Mouse (Mus musculus): ENCODE measurements around the gene Limk1. TPM values are rescaled to one million over a fixed set of nuclear protein-coding genes. Genes with fewer than 3 reads are reported as not detected.

Limk1 gene
- polyA plus RNA-seq, 1 experiment: 89.3 TPM

GRCm38 (mm10) chr5:134621099-134621640, 67.2 kb downstream of the Limk1 start:
- TF ChIP-seq CTCF (IDR thresholded peaks at IDR 0.05; ENCODE audit: borderline replicate concordance, extremely low read depth, insufficient read depth, insufficient read length) (no peak), POLR2A (IDR thresholded peaks at IDR 0.05; ENCODE audit: borderline replicate concordance, extremely low read depth, insufficient read depth, insufficient read length, poor library complexity, severe bottlenecking) (no peak)
- no peak for DNase-seq (ENCODE audit: low read depth)

- no peak for DNase-seq (ENCODE audit: low read depth)
- TF ChIP-seq CTCF (IDR thresholded peaks at IDR 0.05; ENCODE audit: borderline replicate concordance, extremely low read depth, insufficient read depth, insufficient read length) (no peak), POLR2A (IDR thresholded peaks at IDR 0.05; ENCODE audit: borderline replicate concordance, extremely low read depth, insufficient read depth, insufficient read length, poor library complexity, severe bottlenecking) (no peak)
Observed at GRCm38 (mm10) chr5:134620457-134620856, 67.9 kb downstream of the Limk1 start.

- TF ChIP-seq CTCF (IDR thresholded peaks at IDR 0.05; ENCODE audit: borderline replicate concordance, extremely low read depth, insufficient read depth, insufficient read length): peak; percentile 73
- no peak for TF ChIP-seq POLR2A (IDR thresholded peaks at IDR 0.05; ENCODE audit: borderline replicate concordance, extremely low read depth, insufficient read depth, insufficient read length, poor library complexity, severe bottlenecking)
- no peak for DNase-seq (ENCODE audit: low read depth)
Observed at GRCm38 (mm10) chr5:134617071-134617470, 71.3 kb downstream of the Limk1 start.

GRCm38 (mm10) chr5:134615780-134616179, 72.6 kb downstream of the Limk1 start:
- TF ChIP-seq POLR2A (IDR thresholded peaks at IDR 0.05; ENCODE audit: borderline replicate concordance, extremely low read depth, insufficient read depth, insufficient read length, poor library complexity, severe bottlenecking): no peak
- no peak for TF ChIP-seq CTCF (IDR thresholded peaks at IDR 0.05; ENCODE audit: borderline replicate concordance, extremely low read depth, insufficient read depth, insufficient read length)
- no peak for DNase-seq (ENCODE audit: low read depth)

- DNase-seq (ENCODE audit: low read depth): no peak
- no peak for TF ChIP-seq CTCF (IDR thresholded peaks at IDR 0.05; ENCODE audit: borderline replicate concordance, extremely low read depth, insufficient read depth, insufficient read length)
- TF ChIP-seq POLR2A (IDR thresholded peaks at IDR 0.05; ENCODE audit: borderline replicate concordance, extremely low read depth, insufficient read depth, insufficient read length, poor library complexity, severe bottlenecking): no peak
Observed at GRCm38 (mm10) chr5:134615380-134615779, 73.0 kb downstream of the Limk1 start.

GRCm38 (mm10) chr5:134614802-134615201, 73.6 kb downstream of the Limk1 start, which contains the start of gene Lat2:
Gene Lat2, minus strand, starts transcription at chr5:134615025.
- no peak for DNase-seq (ENCODE audit: low read depth)
- TF ChIP-seq CTCF (IDR thresholded peaks at IDR 0.05; ENCODE audit: borderline replicate concordance, extremely low read depth, insufficient read depth, insufficient read length) (no peak), POLR2A (IDR thresholded peaks at IDR 0.05; ENCODE audit: borderline replicate concordance, extremely low read depth, insufficient read depth, insufficient read length, poor library complexity, severe bottlenecking) (no peak)

GRCm38 (mm10) chr5:134614296-134614695, 74.1 kb downstream of the Limk1 start:
- no peak for DNase-seq (ENCODE audit: low read depth)
- no peak for TF ChIP-seq POLR2A (IDR thresholded peaks at IDR 0.05; ENCODE audit: borderline replicate concordance, extremely low read depth, insufficient read depth, insufficient read length, poor library complexity, severe bottlenecking)
- TF ChIP-seq CTCF (IDR thresholded peaks at IDR 0.05; ENCODE audit: borderline replicate concordance, extremely low read depth, insufficient read depth, insufficient read length): no peak

- DNase-seq (ENCODE audit: low read depth): no peak
- TF ChIP-seq CTCF (IDR thresholded peaks at IDR 0.05; ENCODE audit: borderline replicate concordance, extremely low read depth, insufficient read depth, insufficient read length) (no peak), POLR2A (IDR thresholded peaks at IDR 0.05; ENCODE audit: borderline replicate concordance, extremely low read depth, insufficient read depth, insufficient read length, poor library complexity, severe bottlenecking) (no peak)
Observed at GRCm38 (mm10) chr5:134613727-134614126, 74.7 kb downstream of the Limk1 start.

- no peak for TF ChIP-seq POLR2A (IDR thresholded peaks at IDR 0.05; ENCODE audit: borderline replicate concordance, extremely low read depth, insufficient read depth, insufficient read length, poor library complexity, severe bottlenecking)
- TF ChIP-seq CTCF (IDR thresholded peaks at IDR 0.05; ENCODE audit: borderline replicate concordance, extremely low read depth, insufficient read depth, insufficient read length): no peak
- DNase-seq (ENCODE audit: low read depth): no peak
Observed at GRCm38 (mm10) chr5:134611810-134612521, 76.4 kb downstream of the Limk1 start.

- no peak for TF ChIP-seq POLR2A (IDR thresholded peaks at IDR 0.05; ENCODE audit: borderline replicate concordance, extremely low read depth, insufficient read depth, insufficient read length, poor library complexity, severe bottlenecking)
- TF ChIP-seq CTCF (IDR thresholded peaks at IDR 0.05; ENCODE audit: borderline replicate concordance, extremely low read depth, insufficient read depth, insufficient read length): no peak
Observed at GRCm38 (mm10) chr5:134609916-134610643, 78.3 kb downstream of the Limk1 start.

GRCm38 (mm10) chr5:134607121-134607520, 81.3 kb downstream of the Limk1 start:
- DNase-seq (ENCODE audit: low read depth): no peak
- TF ChIP-seq CTCF (IDR thresholded peaks at IDR 0.05; ENCODE audit: borderline replicate concordance, extremely low read depth, insufficient read depth, insufficient read length) (no peak), POLR2A (IDR thresholded peaks at IDR 0.05; ENCODE audit: borderline replicate concordance, extremely low read depth, insufficient read depth, insufficient read length, poor library complexity, severe bottlenecking) (no peak)

More at GRCm38 (mm10) chr5:134609916-134610643, 78.3 kb downstream of the Limk1 start:
- DNase-seq (ENCODE audit: low read depth): no peak

Data from brain, embryonic 14.5 days (tissue).